Mouse (Mus musculus) erythroblast, embryonic 14.5 days (primary cell): ENCODE measurements around the gene Ppp4r3b.

Source experiments
- GATA1 ChIP-seq: IDR thresholded peaks from 2 replicates; pipeline ENCODE4 v1.6.1; 2012; ENCODE audit warnings: low read length, inconsistent platforms, mixed read lengths
- TAL1 ChIP-seq: IDR thresholded peaks from 3 replicates; pipeline ENCODE4 v1.6.1; 2012; ENCODE audit warnings: low read length, inconsistent platforms, mixed read lengths

DNA sequence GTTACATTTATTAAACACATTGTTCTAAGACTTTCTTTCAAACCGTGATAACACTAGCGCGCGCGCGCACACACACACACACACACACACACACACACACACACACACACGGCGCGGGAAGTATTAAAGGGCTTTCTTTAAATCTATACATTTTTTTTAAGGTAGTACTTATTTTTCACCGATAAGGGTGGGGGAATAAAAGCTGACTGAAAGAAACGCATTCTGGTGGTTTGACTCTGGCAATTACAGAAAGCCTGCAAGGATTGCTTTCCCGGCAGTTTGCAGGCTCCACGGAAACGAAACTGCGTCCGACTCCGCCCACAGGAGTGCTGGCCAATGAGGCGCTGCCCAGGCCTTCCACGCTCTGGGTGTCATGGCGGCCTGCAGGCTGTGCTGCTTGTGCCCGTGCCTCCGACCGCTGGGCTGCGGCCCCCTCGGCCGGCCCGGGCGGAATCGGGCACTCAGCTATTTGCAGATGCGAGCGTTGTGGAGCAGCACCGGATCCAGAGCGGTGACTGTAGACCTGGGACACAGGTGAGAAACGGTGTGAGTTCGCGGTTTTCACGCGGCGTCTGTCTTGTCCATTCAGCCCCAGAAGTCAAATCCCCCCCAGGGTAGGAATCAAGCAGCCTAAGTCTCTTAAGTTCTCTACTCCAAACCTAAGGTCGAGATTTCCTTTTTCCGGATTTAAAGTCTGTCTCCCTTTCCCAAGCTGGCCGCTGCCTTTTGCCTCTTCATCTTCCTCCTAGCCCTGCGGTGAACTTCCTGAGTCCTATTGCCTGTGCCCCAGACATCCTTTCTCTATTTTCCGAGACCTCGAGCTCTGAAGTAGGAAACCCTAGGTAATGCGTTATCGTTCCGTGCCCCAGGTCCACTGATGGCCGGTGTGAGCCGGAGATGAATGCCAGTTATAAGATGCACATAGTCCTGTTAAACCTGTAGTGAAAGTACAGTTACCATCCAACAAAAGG lies 42.0 kb upstream of the Ppp4r3b start, which contains the start of gene Pnpt1:
- no peak for TF ChIP-seq GATA1
- TF ChIP-seq TAL1 = no peak
